29 mouse cellular contexts compared by ENCODE assay signal in genomic region chr15:91608811-91609210, GRCm38 (mm10). TPM values are rescaled to one million over a fixed set of nuclear protein-coding genes. Genes with fewer than 3 reads are reported as not detected.
A peak's percentile ranks its signal among the peaks of the same experiment; 100 is the strongest.
DNase-seq lines count a peak whose midpoint lies in the region; ATAC-seq and TF ChIP-seq lines count a peak whose summit lies in the region.
"Had no signal": no experiment of that assay in that cellular context is flagged by ENCODE, and none has a peak within 500 bp of the region (broad histone marks: within the 10 kb centered on the region; RNA-seq: fewer than 3 reads in every experiment).

No protein-coding gene starts in this region.

- no peak for TF ChIP-seq POLR2A in kidney, adult 2 months (IDR thresholded peaks at IDR 0.05; ENCODE audit: low read depth, low read length)
- no peak for TF ChIP-seq POLR2A in liver, adult 2 months (IDR thresholded peaks at IDR 0.05; ENCODE audit: extremely low read depth, insufficient read depth, low read length)

- H3K27ac ChIP-seq in kidney, adult 2 months (ENCODE audit: insufficient read depth, low read depth, low read length), result no peak overlapping the region; the same call in 1 of the 2 replicates
- H3K27ac ChIP-seq in kidney, embryonic 16.5 days (ENCODE audit: low read length), result no peak overlapping the region
- H3K27ac ChIP-seq in liver, adult 2 months (replicated peaks; ENCODE audit: insufficient read depth, low read depth, low read length), result no peak overlapping the region
- H3K27ac ChIP-seq in liver, embryonic 12.5 days, result no peak overlapping the region
- H3K27ac ChIP-seq: embryonic facial prominence, embryonic 13.5 days; embryonic facial prominence, embryonic 15.5 days; forebrain, embryonic 10.5 days; forebrain, embryonic 12.5 days had no signal

- TF ChIP-seq CTCF in kidney, adult 2 months (conservative IDR thresholded peaks at IDR 0.05; ENCODE audit: insufficient read depth, insufficient read length, low read depth, low read length), result no peak
- TF ChIP-seq CTCF in liver, adult 2 months (IDR thresholded peaks at IDR 0.05; ENCODE audit: low read depth, low read length), result no peak

- 71% methylated on average over 2 of the region's 2 CpGs for WGBS in kidney, adult 2 months
- WGBS in kidney, embryonic 16.5 days, result 74% methylated on average over 2 of the region's 2 CpGs
- WGBS in liver, adult 2 months, result 67% methylated on average over 2 of the region's 2 CpGs
- WGBS in liver, embryonic 12.5 days (ENCODE audit: insufficient replicate concordance), result 57% methylated on average over 2 of the region's 2 CpGs

- H3K27me3 ChIP-seq in kidney, adult 2 months (replicated peaks; ENCODE audit: control insufficient read depth, insufficient read depth, low read length), result no peaks in the 10 kb centered on the region
- no peaks in the 10 kb centered on the region for H3K27me3 ChIP-seq in kidney, embryonic 16.5 days (ENCODE audit: insufficient read depth, low read length)
- H3K27me3 ChIP-seq in liver, adult 2 months (ENCODE audit: control insufficient read depth, insufficient read depth, low read length), result no peaks in the 10 kb centered on the region
- no peaks in the 10 kb centered on the region for H3K27me3 ChIP-seq in liver, embryonic 12.5 days (replicated peaks)
- H3K27me3 ChIP-seq: CH12.LX; embryonic facial prominence, embryonic 13.5 days; embryonic facial prominence, embryonic 15.5 days; forebrain, embryonic 12.5 days had no signal

- no peak overlapping the region for H3K4me2 ChIP-seq in kidney, embryonic 16.5 days (replicated peaks; ENCODE audit: low read depth, low read length)
- H3K4me2 ChIP-seq in liver, embryonic 12.5 days, result no peak overlapping the region
- H3K4me2 ChIP-seq: embryonic facial prominence, embryonic 13.5 days; embryonic facial prominence, embryonic 15.5 days; forebrain, embryonic 12.5 days had no signal

- H3K4me1 ChIP-seq in kidney, adult 2 months (ENCODE audit: control insufficient read depth, insufficient read depth, low read length), result no peaks in the 10 kb centered on the region; the same call in 1 of the 2 replicates
- H3K4me1 ChIP-seq in kidney, embryonic 16.5 days (ENCODE audit: insufficient read depth, low read length), result no peaks in the 10 kb centered on the region
- H3K4me1 ChIP-seq in liver, adult 2 months (ENCODE audit: control insufficient read depth, insufficient read depth, low read length), result no peaks in the 10 kb centered on the region
- no peaks in the 10 kb centered on the region for H3K4me1 ChIP-seq in liver, embryonic 12.5 days
- H3K4me1 ChIP-seq: embryonic facial prominence, embryonic 13.5 days; embryonic facial prominence, embryonic 15.5 days; forebrain, embryonic 10.5 days; forebrain, embryonic 12.5 days had no signal

- H3K4me3 ChIP-seq in kidney, adult 2 months (ENCODE audit: insufficient read depth, low read depth, low read length), result no peak overlapping the region
- H3K4me3 ChIP-seq in kidney, embryonic 16.5 days (ENCODE audit: low read length), result no peak overlapping the region
- no peak overlapping the region for H3K4me3 ChIP-seq in liver, adult 2 months (ENCODE audit: insufficient read depth, low read depth, low read length)
- H3K4me3 ChIP-seq in liver, embryonic 12.5 days, result no peak overlapping the region
- H3K4me3 ChIP-seq: embryonic facial prominence, embryonic 13.5 days; embryonic facial prominence, embryonic 15.5 days; erythroblast, embryonic 14.5 days; forebrain, embryonic 10.5 days; forebrain, embryonic 12.5 days had no signal

- no peak overlapping the region for H3K9ac ChIP-seq in kidney, embryonic 16.5 days (replicated peaks; ENCODE audit: low read length)
- no peak overlapping the region for H3K9ac ChIP-seq in liver, adult 2 months (ENCODE audit: low read depth, low read length)
- H3K9ac ChIP-seq in liver, embryonic 12.5 days, result no peak overlapping the region
- H3K9ac ChIP-seq: embryonic facial prominence, embryonic 13.5 days; embryonic facial prominence, embryonic 15.5 days; forebrain, embryonic 12.5 days had no signal

- DNase-seq in kidney, adult 2 months, result peak; percentile 40
- peak; percentile 62 for DNase-seq in liver, adult 2 months (ENCODE audit: extremely low read depth, low read depth, low spot score)
- DNase-seq in adipocyte (ENCODE audit: low spot score), result peak; percentile 47
- no peak for DNase-seq in right cerebral cortex, adult 18-20 months
- DNase-seq: adrenal gland, adult 2 months; adrenal gland, postnatal 10 days; adrenal gland, postnatal 25 days; B cell, adult 2 months; cerebellum, adult 11 months; cerebellum, adult 18-20 months; cerebellum, adult 8-10 months; cerebellum, adult 9-11 months; cerebellum, postnatal 14 days; cerebellum, postnatal 36 days; embryo, embryonic 11 days had no signal

- ATAC-seq in kidney, embryonic 16.5 days (ENCODE audit: low FRiP score, low TSS enrichment), result no peak
- ATAC-seq in liver, embryonic 12.5 days, result no peak
- ATAC-seq: activated CD4-positive, CD25-positive, alpha-beta regulatory T cell, adult 4 months; CD4-positive, CD25-positive, alpha-beta regulatory T cell, adult 4 months; forebrain, embryonic 14.5 days; forebrain, embryonic 16.5 days; Patski had no signal

- no peaks in the 10 kb centered on the region for H3K36me3 ChIP-seq in kidney, adult 2 months (ENCODE audit: control insufficient read depth, insufficient read depth, low read length)
- no peaks in the 10 kb centered on the region for H3K36me3 ChIP-seq in kidney, embryonic 16.5 days (ENCODE audit: insufficient read depth, low read length)
- H3K36me3 ChIP-seq in liver, adult 2 months (ENCODE audit: control insufficient read depth, insufficient read depth, low read length), result no peaks in the 10 kb centered on the region
- no peaks in the 10 kb centered on the region for H3K36me3 ChIP-seq in liver, embryonic 12.5 days
- H3K36me3 ChIP-seq: embryonic facial prominence, embryonic 13.5 days; embryonic facial prominence, embryonic 15.5 days; forebrain, embryonic 10.5 days; forebrain, embryonic 12.5 days; G1E had no signal

- no peaks in the 10 kb centered on the region for H3K9me3 ChIP-seq in kidney, embryonic 16.5 days (ENCODE audit: low read length)
- H3K9me3 ChIP-seq in liver, embryonic 12.5 days (replicated peaks), result no peaks in the 10 kb centered on the region
- H3K9me3 ChIP-seq: embryonic facial prominence, embryonic 13.5 days; embryonic facial prominence, embryonic 15.5 days; forebrain, embryonic 10.5 days; forebrain, embryonic 12.5 days had no signal

- no peaks in the 10 kb centered on the region for H3K79me2 ChIP-seq in liver, adult 2 months (ENCODE audit: control insufficient read depth, insufficient read depth, low read length)

RNA-seq across cellular contexts. Expression of gene Slc2a13, which starts 35.8 kb away (rescaled TPM):
- polyA plus RNA-seq in kidney, adult 2 months (2012; rRNA removed), result 1.5 and 1.7 TPM in 2 replicates
- polyA plus RNA-seq in kidney, embryonic 16.5 days (2015; fragmentation: Nextera tagmentation; extraction: Ambion mirVana), result 1.7 and 1.9 TPM in 2 replicates
- total RNA-seq in liver, adult 2 months (2014; rRNA removed), result 0.37 and 0.40 TPM in 2 replicates
- 0.10 and 0.21 TPM in 2 replicates for polyA plus RNA-seq in liver, adult 2 months (2012; rRNA removed)
- 0.33 and 0.35 TPM in 2 replicates for polyA plus RNA-seq in liver, embryonic 12.5 days (2016; fragmentation: Nextera tagmentation; extraction: Ambion mirVana)
- total RNA-seq: CH12.LX had no signal
- polyA plus RNA-seq: CD4-positive, CD25-positive, alpha-beta regulatory T cell, adult 4 months; G1E had no signal
